Mouse (Mus musculus): Measurements from ENCODE around the gene Mthfd2l. TPM values are rescaled to one million over a fixed set of nuclear protein-coding genes. Genes with fewer than 3 reads are reported as not detected.

Gene Mthfd2l
- total RNA-seq, 2 experiments from 2014 or later: 16.1 to 20.6 TPM

DNA sequence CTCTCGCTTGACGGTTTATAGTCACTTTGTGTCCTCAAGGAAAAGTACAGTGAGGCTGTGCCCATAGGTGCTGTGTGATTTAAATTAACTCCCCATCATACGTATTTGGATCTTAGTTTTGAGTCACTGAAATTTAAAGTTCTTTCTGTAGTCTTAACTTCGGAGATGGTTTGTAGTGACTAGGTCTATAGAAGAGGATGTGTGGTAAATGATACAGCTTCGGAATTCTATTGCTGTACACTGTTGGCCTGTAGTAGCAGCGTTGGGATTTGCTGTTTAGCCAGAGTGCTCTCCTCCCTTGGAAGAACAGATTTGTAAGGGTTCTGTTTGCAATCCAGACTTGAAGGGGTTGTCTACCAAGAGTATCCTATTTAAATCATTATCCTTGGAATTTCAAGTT, 994 bp downstream of the Mthfd2l start:
- ATAC-seq (replicated peaks; ENCODE audit: low FRiP score, low TSS enrichment, poor library complexity, severe bottlenecking): peak; percentile 25; the same call in 1 of the 2 replicates

DNA sequence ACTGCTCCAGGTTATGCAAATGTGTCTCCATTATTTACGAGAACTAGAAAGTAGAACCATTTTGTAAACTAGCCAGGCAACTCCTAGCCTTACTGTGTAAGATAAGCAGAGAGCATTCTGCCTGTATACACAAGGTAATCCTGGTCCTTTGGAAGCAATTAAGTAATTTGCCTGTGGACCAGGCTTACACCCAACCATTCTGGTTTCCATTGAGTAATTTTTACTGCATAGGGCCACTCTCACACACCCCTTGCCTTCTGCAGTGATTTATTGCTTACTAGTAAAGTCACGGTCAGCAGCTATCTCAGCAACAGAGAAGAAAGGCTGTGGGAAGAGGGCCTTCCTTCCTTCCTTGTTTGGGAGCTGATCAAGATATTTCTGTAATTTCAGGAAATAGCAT, 5.8 kb downstream of the Mthfd2l start:
- no peak for ATAC-seq (replicated peaks; ENCODE audit: low FRiP score, low TSS enrichment, poor library complexity, severe bottlenecking)

DNA sequence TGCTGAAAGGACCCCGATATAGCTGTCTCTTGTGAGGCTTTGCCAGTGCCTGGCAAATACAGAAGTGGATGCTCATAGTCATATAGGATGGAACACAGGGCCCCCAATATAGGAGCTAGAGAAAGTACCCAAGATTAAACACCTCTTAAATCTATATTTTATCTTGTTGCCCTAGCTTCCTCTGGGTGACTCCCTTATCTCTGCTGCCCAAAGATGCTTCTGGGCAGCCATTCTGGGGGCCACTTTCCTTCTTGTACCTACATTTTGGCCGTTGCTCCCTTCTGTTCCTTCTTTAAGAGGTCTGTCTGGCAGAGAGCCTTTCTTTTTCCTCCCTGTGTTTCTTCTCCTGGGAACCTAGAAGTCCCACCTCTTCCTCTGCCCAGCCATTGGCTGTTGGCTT, 14.5 kb downstream of the Mthfd2l start:
- peak; percentile 54 for ATAC-seq (replicated peaks; ENCODE audit: low FRiP score, low TSS enrichment, poor library complexity, severe bottlenecking)

DNA sequence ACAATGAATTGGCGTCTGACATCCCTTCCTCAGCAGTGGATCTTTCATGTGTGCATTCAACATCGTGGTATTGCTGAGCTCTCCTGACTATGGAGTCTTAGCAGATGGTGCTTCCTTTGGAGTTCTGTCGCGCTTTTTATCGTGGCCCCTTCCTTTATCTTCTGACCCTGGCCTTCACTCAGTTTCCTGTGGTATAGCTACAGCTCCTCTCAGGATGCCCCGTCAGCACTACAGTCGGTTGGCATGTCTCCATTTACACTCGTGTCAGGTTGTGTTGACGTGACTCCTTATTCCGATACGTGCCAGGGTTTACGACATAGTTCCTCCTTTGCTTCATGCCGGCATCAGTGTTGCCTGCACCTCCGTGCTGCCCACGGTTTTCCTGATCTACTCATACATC, 18.6 kb downstream of the Mthfd2l start:
- peak; percentile 80 for ATAC-seq (replicated peaks; ENCODE audit: low FRiP score, low TSS enrichment, poor library complexity, severe bottlenecking)

DNA sequence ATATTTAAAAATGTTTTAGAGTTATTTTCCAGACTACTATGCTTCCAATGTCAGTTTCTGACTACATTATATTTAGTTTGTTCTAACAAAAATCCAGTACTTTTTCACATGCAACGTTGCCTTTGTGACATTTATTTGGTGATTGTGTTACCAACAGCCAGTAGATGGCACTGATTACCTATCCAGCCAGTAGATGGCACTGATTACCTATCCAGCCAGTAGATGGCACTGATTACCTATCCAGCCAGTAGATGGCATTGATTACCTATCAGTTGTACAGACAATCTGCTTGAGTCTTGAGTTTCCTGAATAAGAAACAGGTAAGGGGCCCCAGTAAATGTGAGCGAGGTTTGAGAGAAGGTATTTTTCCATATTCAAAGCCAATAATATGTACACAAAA, 20.6 kb downstream of the Mthfd2l start:
- ATAC-seq (replicated peaks; ENCODE audit: low FRiP score, low TSS enrichment, poor library complexity, severe bottlenecking): no peak

DNA sequence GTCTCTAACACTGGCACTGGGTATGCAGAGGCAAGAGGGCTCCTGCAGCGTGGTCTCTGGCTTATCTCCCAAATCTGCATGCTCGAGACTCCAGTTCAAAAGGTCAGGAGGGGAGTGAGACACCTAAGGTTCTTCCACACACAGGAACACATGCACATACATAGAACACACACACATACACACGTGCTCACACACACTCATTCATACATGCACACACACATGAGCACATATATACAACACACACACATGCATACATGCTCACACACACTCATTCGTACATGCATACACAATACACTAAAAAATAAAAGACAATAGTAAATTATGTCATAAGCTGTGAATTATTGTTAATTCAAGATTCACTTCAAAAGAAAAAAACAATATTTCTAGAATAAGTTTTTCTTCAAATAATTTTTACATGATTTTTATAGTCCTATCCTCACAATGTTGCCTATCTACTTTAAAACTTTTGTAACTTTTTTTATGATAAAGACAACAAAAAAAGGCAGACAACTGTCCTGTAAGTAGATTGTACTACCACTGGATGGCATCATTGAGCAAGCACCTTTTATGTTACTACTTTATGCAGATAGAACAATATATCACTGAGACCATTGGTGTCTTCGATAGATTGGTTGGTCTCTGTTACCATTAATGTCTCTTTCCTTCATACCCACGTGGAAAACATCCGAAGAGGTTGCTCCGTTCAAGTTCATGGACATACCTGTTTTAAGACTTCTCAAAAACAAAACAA, 22.0 kb downstream of the Mthfd2l start:
- ATAC-seq (replicated peaks; ENCODE audit: low FRiP score, low TSS enrichment, poor library complexity, severe bottlenecking): peak; percentile 75

DNA sequence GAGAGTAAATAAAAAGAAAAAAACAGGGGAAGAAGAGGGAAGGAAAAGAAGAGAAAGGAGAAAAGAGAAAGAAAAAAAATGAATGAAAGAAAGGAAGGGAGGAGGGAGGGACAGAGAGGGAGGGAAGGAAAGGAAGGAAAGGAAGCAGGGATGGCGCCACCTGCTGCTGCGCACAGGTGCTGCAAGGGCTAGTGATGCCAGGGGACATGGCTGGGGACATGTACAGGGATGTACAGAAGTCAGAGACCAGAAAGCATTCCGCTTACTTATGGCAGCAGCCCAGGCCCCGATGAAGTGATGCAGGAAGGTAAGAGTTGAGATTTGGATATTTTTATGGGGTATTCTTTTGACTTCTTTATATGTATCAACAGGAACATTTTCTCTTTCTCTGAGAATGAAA, 33.4 kb downstream of the Mthfd2l start:
- peak; percentile 97 for ATAC-seq (replicated peaks; ENCODE audit: low FRiP score, low TSS enrichment, poor library complexity, severe bottlenecking)

DNA sequence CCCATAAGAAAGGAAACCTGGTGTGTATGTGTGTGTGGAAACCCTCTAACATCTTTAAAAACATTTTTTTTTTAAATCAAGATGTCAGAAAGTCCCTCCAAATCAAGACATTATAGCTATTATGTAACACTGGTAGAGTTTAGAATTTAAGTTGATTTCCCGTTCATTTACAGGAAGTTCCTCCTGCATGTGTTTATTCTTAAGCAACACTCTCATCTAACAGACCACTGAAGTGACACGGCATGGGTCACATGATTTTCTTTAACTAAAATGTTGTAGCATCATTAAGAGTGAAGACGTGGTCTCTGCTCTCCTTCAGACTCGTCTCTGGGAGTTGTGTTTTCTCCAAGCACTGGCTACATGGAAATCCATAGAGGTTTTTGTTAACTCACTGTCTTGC, 33.8 kb downstream of the Mthfd2l start:
- no peak for ATAC-seq (replicated peaks; ENCODE audit: low FRiP score, low TSS enrichment, poor library complexity, severe bottlenecking)

DNA sequence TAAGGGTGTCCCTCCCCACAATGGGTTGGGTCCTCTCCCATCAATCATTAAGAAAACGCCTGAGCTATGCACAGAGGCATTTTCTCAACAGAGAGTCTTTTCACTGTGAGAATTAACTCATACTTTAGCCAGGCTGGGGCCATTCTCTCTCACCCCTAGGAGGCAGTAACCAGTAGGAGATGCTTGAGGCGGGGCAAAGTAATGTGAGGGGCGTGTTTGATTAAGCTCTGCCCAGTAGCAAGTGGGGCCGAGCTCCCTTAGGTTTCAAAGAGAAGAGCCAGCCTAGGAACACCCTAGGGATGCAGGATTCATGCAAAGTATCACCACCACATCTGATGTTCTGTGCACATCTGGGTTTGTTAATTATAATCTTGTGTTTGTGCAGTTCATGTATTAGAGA, 34.5 kb downstream of the Mthfd2l start:
- peak; percentile 61; the same call in 1 of the 2 replicates for ATAC-seq (replicated peaks; ENCODE audit: low FRiP score, low TSS enrichment, poor library complexity, severe bottlenecking)

DNA sequence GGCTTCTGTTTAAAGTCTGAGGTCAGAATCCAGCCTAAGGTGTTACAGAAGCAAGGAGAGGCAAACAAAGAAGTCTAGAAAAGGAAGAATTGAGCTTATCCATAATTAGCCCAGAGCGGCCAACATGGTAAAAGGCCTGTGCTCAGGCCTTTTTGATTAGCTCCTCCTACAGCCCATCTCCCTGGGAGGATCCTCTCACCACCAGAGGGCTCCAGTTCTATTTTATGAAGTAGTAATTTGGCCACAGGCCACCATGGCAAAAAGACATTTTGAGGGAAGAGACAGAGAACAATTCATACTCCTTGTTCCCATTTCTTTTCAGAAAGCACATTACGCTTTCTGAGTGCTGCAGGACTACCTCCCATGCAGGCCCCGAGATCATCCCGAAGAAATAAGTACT, 46.3 kb downstream of the Mthfd2l start:
- ATAC-seq (replicated peaks; ENCODE audit: low FRiP score, low TSS enrichment, poor library complexity, severe bottlenecking): peak; percentile 83

DNA sequence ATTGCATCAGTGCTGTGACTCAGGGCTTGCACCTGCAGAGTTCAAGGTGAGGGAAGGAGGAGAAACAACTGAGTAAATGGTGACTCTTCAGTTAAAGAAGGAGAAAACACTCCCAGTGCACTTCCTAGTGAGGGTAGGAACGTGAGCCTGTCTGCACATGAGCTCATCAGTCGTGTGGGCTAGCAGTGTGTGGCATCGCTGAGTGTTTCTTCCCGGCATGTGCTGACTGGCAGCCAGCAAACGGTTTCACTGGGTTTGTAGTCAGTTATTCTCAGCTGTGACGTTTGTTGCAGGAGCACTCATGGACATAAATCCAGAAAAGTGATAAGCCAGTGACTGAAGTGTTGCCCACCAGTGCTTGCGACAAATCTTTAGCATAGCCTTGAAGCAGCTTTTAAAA, 49.4 kb downstream of the Mthfd2l start:
- no peak for ATAC-seq (replicated peaks; ENCODE audit: low FRiP score, low TSS enrichment, poor library complexity, severe bottlenecking)

DNA sequence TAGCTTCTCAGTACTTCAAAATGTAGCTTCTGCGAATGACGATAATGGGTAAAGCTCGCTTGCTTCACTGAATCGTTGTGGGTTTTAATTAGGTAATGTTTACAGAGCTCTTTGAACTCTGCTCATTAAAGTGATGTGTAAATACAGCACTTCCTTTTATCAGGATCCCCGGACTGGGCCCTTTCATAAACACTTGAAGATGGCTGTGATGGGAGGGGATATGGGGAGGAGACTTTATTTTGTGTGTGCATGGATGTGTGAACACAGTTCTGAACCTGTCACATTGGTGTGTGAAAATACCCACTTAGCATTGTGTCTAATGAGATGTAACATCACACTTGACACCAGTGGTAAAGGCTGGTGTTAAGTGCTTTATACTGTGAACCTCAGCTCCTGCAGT, 56.7 kb downstream of the Mthfd2l start:
- ATAC-seq (replicated peaks; ENCODE audit: low FRiP score, low TSS enrichment, poor library complexity, severe bottlenecking): no peak

DNA sequence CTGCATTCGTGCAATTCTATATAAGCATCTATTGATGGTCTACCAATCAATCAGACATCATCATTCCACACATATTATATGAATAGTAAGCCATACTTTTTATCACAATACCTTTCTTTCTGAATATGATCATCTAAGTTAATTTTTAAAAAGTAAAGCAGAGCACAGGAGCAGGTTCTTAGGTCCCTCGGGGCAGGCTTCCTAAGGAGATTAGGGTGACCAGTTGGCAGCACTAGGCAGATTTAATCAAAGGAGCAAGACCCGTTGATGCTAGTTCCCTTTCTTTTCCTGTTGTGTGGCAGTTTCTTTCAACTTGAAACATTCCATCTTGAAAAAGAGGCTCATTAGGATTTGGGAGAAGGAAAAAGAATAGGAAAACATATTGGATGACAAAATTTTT, 57.2 kb downstream of the Mthfd2l start:
- no peak for ATAC-seq (replicated peaks; ENCODE audit: low FRiP score, low TSS enrichment, poor library complexity, severe bottlenecking)

DNA sequence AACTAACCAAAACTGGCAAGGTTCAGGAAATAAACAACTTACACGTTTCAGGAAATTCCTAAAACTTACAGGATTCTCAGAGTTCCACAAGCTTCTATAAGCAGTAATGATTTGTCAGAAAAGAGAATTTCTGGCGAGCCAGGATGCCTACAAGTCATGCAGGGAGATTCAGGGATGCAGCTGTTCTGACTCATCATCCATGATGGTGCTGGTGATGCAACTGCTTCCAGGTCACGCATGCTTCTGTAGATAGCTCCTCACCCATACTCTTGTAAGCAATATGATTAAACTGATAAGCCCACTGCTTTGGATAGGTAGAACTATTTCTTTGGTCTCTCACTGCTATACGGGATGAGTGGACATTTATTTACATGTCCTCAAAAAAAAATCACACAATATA, 57.7 kb downstream of the Mthfd2l start:
- ATAC-seq (replicated peaks; ENCODE audit: low FRiP score, low TSS enrichment, poor library complexity, severe bottlenecking): no peak

DNA sequence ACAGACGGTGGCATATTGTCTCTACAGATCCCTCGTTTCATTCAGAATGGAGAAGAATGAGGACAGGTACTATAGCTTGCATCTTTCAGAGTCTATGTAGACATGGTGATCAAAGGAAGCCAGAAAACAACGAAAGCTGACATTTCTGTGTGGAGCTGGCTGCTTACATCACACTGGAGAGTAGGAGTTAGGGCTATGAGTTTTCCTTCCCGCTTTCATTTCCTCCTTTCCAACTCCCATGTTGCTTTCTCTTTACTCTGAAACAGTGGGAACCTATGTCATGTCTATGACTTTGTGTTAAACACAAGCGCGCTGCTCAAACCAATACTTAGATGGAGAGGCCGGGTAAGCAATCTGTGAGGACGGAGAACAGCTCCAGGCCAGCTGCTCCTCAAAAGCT, 69.0 kb downstream of the Mthfd2l start:
- no peak for ATAC-seq (replicated peaks; ENCODE audit: low FRiP score, low TSS enrichment, poor library complexity, severe bottlenecking)

DNA sequence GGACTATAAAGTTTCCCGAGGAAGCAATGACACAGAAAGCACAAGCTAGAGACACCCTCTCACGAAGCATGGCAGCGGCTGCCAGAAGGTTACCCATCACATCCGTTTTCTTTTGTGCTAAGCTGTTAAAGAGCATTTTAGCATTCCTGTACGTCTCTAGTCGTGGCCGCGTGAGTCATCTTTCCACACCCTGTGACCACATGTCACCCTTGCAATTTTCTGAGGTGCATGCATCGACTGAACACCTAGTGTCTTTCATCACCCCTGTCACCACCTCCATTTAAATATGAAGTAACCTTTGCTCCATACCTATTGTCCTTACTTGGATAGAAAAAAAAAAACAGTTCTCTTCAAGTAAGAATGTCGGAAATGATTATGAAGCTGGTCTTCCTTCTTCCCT, 84.3 kb downstream of the Mthfd2l start:
- ATAC-seq (replicated peaks; ENCODE audit: low FRiP score, low TSS enrichment, poor library complexity, severe bottlenecking): no peak

DNA sequence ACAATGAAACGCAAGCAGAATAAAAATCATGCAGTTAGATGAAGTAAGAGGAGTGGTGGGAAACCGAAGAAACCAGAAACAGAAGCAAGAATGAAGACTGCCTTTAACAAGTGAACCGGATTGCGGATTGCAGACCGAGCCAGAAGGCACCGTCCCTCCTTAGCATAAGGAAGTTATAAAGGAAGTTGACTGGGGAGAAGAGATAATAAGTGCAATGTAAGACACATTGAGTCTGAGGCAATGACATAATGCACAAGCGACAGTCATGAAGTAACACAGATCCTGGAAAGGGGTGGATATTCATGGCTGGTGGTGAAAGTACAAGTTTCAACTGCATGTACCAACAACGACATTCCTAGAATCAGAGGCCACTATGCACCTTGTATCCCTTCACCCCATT, 92.2 kb downstream of the Mthfd2l start:
- ATAC-seq (replicated peaks; ENCODE audit: low FRiP score, low TSS enrichment, poor library complexity, severe bottlenecking): no peak

DNA sequence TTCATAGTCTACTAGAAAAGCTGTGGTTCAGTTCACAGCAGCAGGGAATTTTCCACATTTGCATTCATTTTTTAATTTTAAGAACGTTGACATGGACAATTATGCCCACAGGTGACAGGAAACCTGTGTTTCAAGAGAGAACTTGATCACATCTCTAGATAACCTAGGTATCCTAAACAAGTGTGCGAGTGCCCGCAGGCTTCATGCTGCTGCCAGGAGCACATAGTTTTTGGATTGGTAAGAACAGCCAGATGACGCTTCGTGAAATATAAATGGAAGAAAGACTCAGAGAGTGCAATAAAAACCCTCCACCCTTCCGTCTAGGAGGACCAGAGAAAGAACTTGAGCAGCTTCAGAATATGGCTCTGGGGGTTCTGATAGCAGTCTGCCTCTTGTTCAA, 96.2 kb downstream of the Mthfd2l start, which contains the start of gene Epgn:
Gene Epgn (plus strand): TSS at position 301 of the 400 bp plus-strand sequence.
- no peak for ATAC-seq (replicated peaks; ENCODE audit: low FRiP score, low TSS enrichment, poor library complexity, severe bottlenecking)

DNA sequence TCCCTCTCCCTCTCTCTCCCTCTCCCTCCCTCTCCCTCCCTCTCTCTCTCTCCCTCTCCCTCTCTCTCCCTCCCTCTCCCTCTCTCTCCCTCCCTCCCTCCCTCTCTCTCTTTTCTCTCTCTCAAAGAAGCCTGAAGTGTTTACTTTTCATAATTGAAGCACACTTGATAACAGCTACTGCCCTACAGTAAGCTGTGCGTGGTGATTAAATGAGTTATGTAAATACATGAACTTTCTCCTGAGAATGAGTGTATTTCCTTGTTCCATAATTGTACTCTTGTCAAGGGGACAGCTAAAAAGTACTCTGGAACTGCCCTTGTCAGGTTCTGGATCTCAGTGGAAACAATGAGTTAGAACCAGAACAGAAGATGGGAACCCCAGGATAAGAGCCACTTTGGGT, 96.9 kb downstream of the Mthfd2l start:
- ATAC-seq (replicated peaks; ENCODE audit: low FRiP score, low TSS enrichment, poor library complexity, severe bottlenecking): no peak

DNA sequence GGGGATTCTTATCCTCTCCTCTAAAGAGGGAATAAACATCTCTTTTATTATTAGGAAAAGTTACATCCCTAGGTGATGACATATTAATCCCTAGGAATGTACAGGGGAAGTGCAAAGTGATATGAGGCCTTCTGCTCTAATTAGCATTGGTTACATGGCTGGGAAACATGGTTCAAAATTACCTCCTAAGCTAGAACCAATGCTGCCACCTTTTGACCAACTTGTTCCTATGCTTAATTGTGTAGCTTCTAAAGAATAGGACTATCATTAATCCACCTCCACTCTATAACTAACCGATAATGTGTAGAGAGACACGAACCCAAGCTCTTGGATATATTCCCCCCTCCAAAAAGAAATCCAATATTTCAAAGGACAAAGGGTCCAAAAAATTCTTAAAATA, 99.7 kb downstream of the Mthfd2l start:
- ATAC-seq (replicated peaks; ENCODE audit: low FRiP score, low TSS enrichment, poor library complexity, severe bottlenecking): no peak

DNA sequence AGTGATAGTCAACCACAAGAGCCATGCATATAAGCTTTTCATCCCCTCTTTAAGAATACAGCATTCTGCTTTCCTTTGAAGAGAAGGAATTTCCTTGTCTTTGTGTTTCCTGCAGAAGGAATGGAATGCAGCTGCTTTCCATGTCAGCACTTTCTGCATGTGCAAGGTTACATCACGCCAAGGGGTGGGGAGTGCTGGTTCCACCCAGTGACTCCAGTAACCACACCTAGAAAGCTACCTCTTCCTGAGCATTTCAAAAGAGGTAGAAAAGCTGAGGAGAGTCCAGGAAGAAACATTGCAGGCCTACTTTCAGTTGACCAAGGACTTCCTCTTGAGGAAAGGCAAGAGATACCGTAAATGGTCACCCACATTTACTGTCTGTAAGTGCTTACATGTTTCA, 104.4 kb downstream of the Mthfd2l start:
- ATAC-seq (replicated peaks; ENCODE audit: low FRiP score, low TSS enrichment, poor library complexity, severe bottlenecking): no peak

DNA sequence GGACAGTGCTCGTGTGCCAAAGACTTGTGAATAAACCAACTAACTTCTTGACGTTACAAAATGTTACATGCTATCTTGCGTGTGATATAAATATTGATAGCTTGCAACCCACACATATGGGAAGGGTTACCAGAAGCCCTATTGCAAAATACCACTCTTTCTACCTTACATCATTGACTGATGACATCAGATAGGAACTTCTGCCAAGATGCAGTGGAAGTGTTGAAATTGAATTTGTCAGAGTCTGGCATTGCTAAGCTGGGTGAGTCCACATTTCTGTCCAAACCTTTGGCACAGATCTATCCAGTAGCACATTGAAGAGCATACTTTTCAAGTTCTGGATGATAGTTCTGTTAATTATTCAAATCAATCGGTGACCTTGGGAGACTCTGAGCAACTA, 105.7 kb downstream of the Mthfd2l start:
- no peak for ATAC-seq (replicated peaks; ENCODE audit: low FRiP score, low TSS enrichment, poor library complexity, severe bottlenecking)

Data from megakaryocyte-erythroid progenitor cell, adult 5-6 weeks (primary cell).